Mouse (Mus musculus) intestine, postnatal 0 days (tissue): ENCODE measurements around the gene Prkca. TPM values are rescaled to one million over a fixed set of nuclear protein-coding genes. Genes with fewer than 3 reads are reported as not detected.

Experiments used
- ATAC-seq: fragments of 200-750 bp; cut with Nextera tagmentation; 2 replicates; pipeline ENCODE4 v1.8.0; 2017; ENCODE audit warnings: mild to moderate bottlenecking, moderate TSS enrichment, moderate library complexity
- H3K27ac ChIP-seq: fragments of 300-500 bp; sonication (generic); 2 replicates; pipeline ENCODE4 v1.5.1; 2014; ENCODE audit warnings: mild to moderate bottlenecking, low read depth, low read length, moderate library complexity
- H3K27me3 ChIP-seq: fragments of 300-500 bp; sonication (generic); replicated peaks from 2 replicates; pipeline ENCODE4 v1.6.1; 2014; ENCODE audit warnings: low read length, mixed read lengths; ENCODE audit not compliant: control insufficient read depth, insufficient read depth
- H3K36me3 ChIP-seq: fragments of 300-500 bp; sonication (generic); 2 replicates; pipeline ENCODE4 v1.6.1; 2014; ENCODE audit warnings: mild to moderate bottlenecking, moderate library complexity; ENCODE audit not compliant: control insufficient read depth, insufficient read depth
- H3K4me1 ChIP-seq: fragments of 300-500 bp; sonication (generic); replicated peaks from 2 replicates; pipeline ENCODE4 v1.6.1; 2014; ENCODE audit warnings: antibody characterized with exemption, low read length, mixed read lengths; ENCODE audit not compliant: control insufficient read depth, insufficient read depth
- H3K4me2 ChIP-seq: fragments of 300-500 bp; sonication (generic); replicated peaks from 2 replicates; pipeline ENCODE4 v1.6.1; 2014; ENCODE audit warnings: low read depth, mild to moderate bottlenecking, moderate library complexity
- H3K4me3 ChIP-seq: fragments of 300-500 bp; sonication (generic); 2 replicates; pipeline ENCODE4 v1.5.1; 2014; ENCODE audit warnings: low read depth, low read length
- H3K9ac ChIP-seq: fragments of 300-500 bp; sonication (generic); 2 replicates; pipeline ENCODE4 v1.6.1; 2014; ENCODE audit warnings: mild to moderate bottlenecking, low read depth, low read length
- H3K9me3 ChIP-seq: fragments of 300-500 bp; sonication (generic); 2 replicates; pipeline ENCODE4 v1.6.1; 2016; ENCODE audit warnings: mixed run types; ENCODE audit not compliant: control insufficient read depth
- CTCF ChIP-seq: sonication (generic); IDR thresholded peaks from 2 replicates; pipeline ENCODE4 v1.5.1; 2016; ENCODE audit warnings: low read depth, mild to moderate bottlenecking, control low read depth, antibody characterized with exemption, moderate library complexity
- WGBS: fragments of 180-500 bp; shearing (Covaris S2); extraction: QIAGEN DNeasy Blood & Tissue Kit; methylation state at CpG from one replicate; pipeline ENCODE4 v1.1.7; 2014; 5-methylcytosine and 5-hydroxymethylcytosine counted together
- polyA plus RNA-seq: library from polyadenylated mRNA; unstranded; fragments of >200 nt; fragmentation: Nextera tagmentation; extraction: Ambion mirVana; gene quantifications from 2 replicates; pipeline ENCODE4 v1.2.1, GENCODE M21; 2015

Prkca gene
- polyA plus RNA-seq, 1 experiment from 2014 or later = 14.5 TPM

DNA sequence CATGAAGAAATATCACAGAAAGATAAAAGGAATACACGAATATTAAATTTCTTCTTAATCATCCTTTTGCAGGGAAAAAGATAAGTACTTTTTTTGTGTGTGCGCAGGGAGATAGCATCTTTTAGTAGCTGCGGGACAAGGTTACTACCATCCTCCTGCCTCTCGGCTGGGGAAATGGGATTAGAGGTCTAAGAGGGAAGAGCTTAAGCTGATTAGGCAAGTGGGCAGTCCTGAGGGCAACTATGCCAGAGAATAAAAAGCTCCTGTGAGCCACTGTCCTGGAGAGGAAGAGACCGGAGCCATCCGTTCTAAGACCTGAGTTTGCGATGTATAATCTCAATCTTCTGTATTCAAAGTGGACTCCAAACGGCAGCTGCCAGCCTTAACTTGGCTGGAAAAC is 45.8 kb downstream of the Prkca start:
- ATAC-seq = no peak
- no peak overlapping the region for H3K4me3 ChIP-seq
- WGBS = 70% methylated on average over 8 of the region's 8 CpGs

DNA sequence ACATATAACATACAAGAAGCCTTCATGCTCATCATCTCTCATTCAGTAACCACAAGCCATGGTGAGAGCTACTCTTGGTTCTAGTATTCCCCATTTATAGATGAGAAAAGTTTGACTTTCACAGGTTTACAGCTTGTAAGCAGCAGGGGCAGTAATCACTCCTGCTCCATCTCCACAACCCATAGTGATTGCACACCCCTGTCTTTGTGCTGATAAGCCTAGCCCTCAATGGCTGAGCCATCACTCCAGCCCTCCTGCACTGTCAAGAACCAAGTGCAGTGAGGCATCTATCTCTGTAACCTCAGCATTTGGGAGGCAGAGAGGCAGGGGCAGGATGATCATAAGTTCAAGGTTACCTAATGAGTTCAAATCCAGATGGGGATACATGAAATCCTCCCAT is 48.4 kb downstream of the Prkca start:
- Histone ChIP-seq H3K9ac (no peak overlapping the region), H3K4me2 (no peak overlapping the region), H3K27me3 (no peaks in the 10 kb centered on the region), H3K4me3 (no peak overlapping the region), H3K36me3 (no peaks in the 10 kb centered on the region), H3K4me1 (0 out of 2 replicates have a peak, but pooled peaks cover 3% of the 10 kb centered on the region), H3K27ac (no peak overlapping the region), H3K9me3 (no peaks in the 10 kb centered on the region)
- TF ChIP-seq CTCF = no peak
- no peak for ATAC-seq

More for the DNA sequence above, 45.8 kb downstream of the Prkca start:
- TF ChIP-seq CTCF = no peak
- no peak overlapping the region for H3K4me2 ChIP-seq
- H3K4me1 ChIP-seq = 0 out of 2 replicates have a peak, but pooled peaks cover 5% of the 10 kb centered on the region
- H3K27me3 ChIP-seq = no peaks in the 10 kb centered on the region
- no peak overlapping the region for H3K27ac ChIP-seq
- no peaks in the 10 kb centered on the region for H3K36me3 ChIP-seq
- H3K9me3 ChIP-seq = no peaks in the 10 kb centered on the region
- H3K9ac ChIP-seq = no peak overlapping the region

DNA sequence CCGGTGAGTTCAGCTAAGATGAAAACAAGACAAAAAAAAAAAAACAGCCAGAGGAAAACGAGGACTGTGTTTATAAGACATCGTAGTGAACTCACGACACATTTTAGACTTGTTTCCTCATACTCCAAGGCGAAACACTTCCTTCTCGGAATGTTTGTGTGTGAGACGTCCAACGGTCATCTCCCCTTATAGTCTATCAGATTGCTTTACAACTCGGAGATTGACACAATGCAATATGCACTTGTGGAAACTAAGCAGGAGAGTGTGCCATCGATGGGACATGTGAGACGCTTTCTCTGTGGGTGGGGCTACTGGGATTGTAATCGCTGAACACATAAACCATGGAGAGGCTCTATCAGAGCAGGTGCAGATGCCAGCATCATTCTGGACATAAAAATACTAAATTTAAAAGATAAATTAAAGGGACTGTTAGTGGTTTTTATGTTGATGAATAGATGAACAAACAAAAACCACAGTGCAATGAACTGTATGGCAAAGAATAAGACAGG is 49.4 kb downstream of the Prkca start:
- Histone ChIP-seq H3K27me3 (no peaks in the 10 kb centered on the region), H3K4me2 (peak overlapping the region; percentile 30; the same call in 1 of the 2 replicates), H3K9ac (no peak overlapping the region), H3K27ac (peak overlapping the region; percentile 70), H3K36me3 (no peaks in the 10 kb centered on the region), H3K4me3 (no peak overlapping the region), H3K4me1 (0 out of 2 replicates have a peak, but pooled peaks cover 3% of the 10 kb centered on the region), H3K9me3 (no peaks in the 10 kb centered on the region)
- peak; percentile 89 for ATAC-seq
- 42% methylated on average over 12 of the region's 12 CpGs for WGBS
- no peak for TF ChIP-seq CTCF

- Histone ChIP-seq H3K4me2 (peak overlapping the region; percentile 30; the same call in 1 of the 2 replicates), H3K9me3 (no peaks in the 10 kb centered on the region), H3K36me3 (peaks cover 3% of the 10 kb centered on the region; the same call in 1 of the 2 replicates), H3K27ac (peak overlapping the region; percentile 70), H3K4me3 (no peak overlapping the region), H3K27me3 (no peaks in the 10 kb centered on the region), H3K9ac (no peak overlapping the region), H3K4me1 (0 out of 2 replicates have a peak, but pooled peaks cover 3% of the 10 kb centered on the region)
- WGBS = 48% methylated on average over 3 of the region's 3 CpGs
- peak; percentile 67 for ATAC-seq
- TF ChIP-seq CTCF = no peak
Observed at GRCm38 (mm10) chr11:108293843-108294242, 49.9 kb downstream of the Prkca start.

DNA sequence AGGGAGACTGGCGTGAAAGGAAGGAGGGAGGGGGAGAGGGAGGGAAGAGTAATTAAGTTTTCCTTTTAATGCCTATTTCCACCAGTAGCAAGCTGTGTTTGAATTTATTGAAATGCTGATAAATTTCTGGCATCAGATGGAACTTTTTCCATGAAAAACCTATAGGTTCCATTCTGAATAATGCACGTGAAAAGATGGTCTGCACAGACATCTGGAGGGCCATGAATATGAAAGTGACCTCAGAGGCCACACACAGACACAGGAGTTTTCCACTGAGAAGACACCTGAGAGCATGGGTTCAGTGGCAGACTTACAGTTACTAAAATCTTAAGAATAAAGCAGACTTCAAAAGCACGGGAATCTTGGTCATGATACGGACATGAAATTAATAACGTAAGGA is 54.5 kb downstream of the Prkca start:
- peaks cover 11% of the 10 kb centered on the region; the same call in 1 of the 2 replicates for H3K4me1 ChIP-seq
- H3K4me3 ChIP-seq = no peak overlapping the region
- peaks cover 8% of the 10 kb centered on the region; the same call in 1 of the 2 replicates for H3K36me3 ChIP-seq
- 90% methylated on average over 5 of the region's 5 CpGs for WGBS
- ATAC-seq = no peak
- H3K9ac ChIP-seq = no peak overlapping the region
- no peak for TF ChIP-seq CTCF
- no peaks in the 10 kb centered on the region for H3K27me3 ChIP-seq
- no peak overlapping the region for H3K27ac ChIP-seq
- no peaks in the 10 kb centered on the region for H3K9me3 ChIP-seq
- H3K4me2 ChIP-seq = no peak overlapping the region

DNA sequence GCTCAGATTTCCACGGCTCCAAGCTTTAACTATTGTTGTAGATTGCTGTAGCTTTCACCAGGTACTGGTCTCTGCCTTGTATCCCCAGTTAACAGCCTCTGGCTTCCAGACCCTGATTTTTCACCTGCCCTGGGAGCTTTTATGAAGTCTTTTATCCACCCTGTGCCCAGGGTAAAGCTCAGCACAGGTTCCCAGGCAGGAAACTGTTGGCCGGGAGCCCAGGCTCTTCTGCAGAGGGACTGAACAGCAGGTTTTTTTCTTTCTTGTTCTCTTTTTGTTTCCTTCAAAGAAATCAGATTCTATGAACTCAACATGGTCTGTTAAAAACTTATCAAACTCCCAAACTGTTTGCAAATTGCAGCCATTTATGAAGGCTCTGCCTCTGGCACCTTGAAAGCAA is 56.4 kb downstream of the Prkca start:
- Histone ChIP-seq H3K4me2 (no peak overlapping the region), H3K9ac (no peak overlapping the region), H3K4me3 (no peak overlapping the region), H3K36me3 (peaks cover 8% of the 10 kb centered on the region; the same call in 1 of the 2 replicates), H3K27ac (no peak overlapping the region), H3K9me3 (no peaks in the 10 kb centered on the region), H3K4me1 (peaks cover 11% of the 10 kb centered on the region; the same call in 1 of the 2 replicates), H3K27me3 (no peaks in the 10 kb centered on the region)
- WGBS = 29% methylated on average over 2 of the region's 2 CpGs
- no peak for TF ChIP-seq CTCF
- no peak for ATAC-seq

DNA sequence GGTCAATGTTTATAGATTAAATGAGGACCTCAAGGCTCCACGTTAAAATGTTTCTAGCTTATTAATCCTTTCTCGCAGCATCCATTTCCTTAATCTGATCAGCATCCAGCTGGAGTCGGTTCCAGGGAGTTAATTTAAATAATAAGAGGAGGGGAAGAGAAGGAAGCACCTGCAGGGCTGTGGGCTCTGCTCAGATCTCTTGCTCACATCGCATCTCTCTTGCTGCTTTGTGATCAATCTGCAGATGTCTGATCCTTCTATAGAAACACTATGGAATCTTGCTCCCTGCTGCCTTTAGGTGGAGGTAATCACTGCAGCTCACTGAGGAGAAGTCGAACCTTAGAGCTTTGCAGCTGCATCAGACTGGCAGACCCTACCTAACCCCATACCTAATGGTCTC is 58.7 kb downstream of the Prkca start:
- no peak for ATAC-seq
- 61% methylated on average over 5 of the region's 5 CpGs for WGBS
- no peaks in the 10 kb centered on the region for H3K9me3 ChIP-seq
- no peak overlapping the region for H3K27ac ChIP-seq
- no peak for TF ChIP-seq CTCF
- H3K9ac ChIP-seq = no peak overlapping the region
- no peak overlapping the region for H3K4me2 ChIP-seq
- H3K4me3 ChIP-seq = no peak overlapping the region
- H3K4me1 ChIP-seq = peaks cover 11% of the 10 kb centered on the region; the same call in 1 of the 2 replicates
- peaks cover 8% of the 10 kb centered on the region; the same call in 1 of the 2 replicates for H3K36me3 ChIP-seq
- no peaks in the 10 kb centered on the region for H3K27me3 ChIP-seq
